Mouse (Mus musculus): Measurements from ENCODE around the gene Tspan7.

Gene Tspan7

DNA sequence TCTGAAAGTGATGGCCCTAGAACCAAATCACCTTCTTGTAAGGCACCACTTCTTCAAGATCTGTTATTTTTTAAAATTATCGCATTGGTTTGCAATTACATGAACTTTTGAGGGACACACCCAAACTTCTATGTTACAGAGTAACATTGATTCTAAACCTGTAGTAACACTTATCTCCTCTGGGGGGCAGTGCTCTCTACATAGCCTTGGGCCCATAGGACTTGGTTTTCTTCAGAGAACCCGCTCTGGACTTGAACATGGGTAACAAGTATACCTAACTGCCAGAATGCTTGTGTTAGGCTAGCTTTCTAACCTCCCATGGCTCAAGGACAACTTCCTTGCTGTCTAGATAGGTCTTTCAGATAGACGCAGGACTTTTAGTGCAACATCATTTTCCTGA lies 64.8 kb downstream of the Tspan7 start:
- DNase-seq (ENCODE audit: low spot score in 2 of 2): no peak

DNA sequence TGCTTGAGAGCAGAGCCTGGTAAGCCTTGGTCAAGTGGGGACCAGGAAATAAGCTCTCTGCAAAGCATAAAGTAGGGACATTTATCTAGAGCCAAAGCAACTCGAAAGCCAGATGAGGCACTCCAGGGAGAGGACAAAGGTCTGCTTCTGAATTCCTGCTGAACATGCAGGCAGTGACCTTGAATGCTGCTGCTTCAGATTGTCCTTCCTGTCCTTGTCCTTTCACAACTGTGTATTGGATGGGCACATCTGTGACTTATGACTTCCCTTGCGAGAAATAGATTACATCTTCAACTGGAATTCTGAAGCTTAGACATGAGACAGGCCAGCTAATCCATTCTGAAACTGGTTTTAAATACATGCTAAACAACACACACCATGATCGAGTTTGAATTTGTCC lies 71.9 kb downstream of the Tspan7 start:
- DNase-seq (ENCODE audit: low spot score in 2 of 2): no peak

DNA sequence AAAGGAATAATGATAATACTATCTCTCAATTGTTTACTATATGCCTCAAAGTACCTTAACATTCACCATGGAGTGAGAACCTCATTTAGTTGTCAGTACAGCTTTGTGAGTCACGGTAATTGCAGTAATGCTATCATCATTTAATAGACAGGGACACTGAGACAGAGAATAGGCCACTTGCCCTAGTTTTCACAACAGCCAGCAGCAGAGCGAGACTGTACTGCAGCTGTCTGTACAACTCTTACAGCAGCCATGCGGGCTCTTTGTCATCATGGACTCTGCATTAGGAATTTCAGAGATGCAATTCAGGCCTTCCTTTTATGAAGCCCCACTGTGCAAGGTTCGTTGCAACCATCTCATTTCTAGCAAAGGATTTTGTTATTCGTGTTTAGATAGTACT lies 72.6 kb downstream of the Tspan7 start:
- DNase-seq (ENCODE audit: low spot score in 2 of 2): no peak

DNA sequence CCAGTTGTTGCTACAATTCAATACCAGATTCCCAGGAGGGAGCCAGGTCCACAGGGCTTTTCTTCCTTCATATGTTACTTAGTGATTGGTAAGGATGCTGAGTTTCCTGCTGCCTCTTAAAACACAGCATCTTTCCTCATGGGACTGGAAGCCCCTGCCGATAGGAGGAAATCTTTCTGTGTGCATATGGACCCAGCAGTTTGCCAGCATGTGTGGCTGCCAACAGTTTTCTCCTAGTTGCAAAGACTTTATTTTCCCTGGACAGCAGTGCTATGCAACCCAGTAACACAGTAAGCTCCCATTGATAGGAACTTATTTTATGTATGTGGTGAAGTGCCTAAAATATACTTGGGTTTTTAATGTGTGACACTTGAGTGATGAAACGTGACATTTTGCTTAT lies 73.7 kb downstream of the Tspan7 start:
- no peak for DNase-seq (ENCODE audit: low spot score in 2 of 2)

DNA sequence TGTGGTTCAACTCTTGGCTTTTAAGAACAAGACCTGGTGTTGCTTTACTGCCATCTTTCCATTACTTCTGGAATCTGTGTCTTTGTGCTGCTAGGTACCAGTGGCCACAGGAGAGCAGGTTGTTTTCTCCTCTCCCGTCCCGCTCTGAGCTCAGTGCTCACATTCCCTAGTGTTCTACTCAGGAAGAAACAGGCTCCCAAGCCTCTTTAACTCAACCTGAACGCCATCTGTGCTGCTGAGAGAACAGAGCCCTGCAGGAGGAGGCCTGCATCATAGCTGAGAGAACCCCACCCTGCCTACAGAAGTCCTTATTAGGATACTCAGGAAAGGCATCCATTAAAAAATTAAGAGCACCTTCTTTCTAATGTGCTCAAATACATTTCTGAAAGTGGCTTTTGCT lies 80.9 kb downstream of the Tspan7 start:
- no peak for DNase-seq (ENCODE audit: low spot score in 2 of 2)

DNA sequence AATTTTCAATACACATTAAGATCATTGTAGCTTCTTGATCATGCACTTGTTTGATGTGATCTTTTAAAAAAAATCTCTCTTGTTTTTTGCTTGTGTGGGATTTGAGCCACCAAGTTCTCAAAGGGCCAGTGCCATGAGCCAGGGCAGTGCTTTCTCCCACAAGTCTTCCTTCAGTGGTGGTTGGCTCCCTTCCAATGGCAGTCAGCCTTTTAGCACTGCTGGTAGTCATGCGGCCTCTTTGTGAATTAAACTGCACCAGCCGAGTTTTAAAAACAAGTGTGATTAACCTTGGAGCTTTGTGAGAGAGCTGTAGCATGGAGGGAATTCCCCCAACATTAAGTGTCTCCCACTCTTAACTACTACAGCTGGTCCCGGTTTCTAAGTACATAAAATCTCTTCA lies 89.6 kb downstream of the Tspan7 start:
- no peak for DNase-seq (ENCODE audit: low spot score in 2 of 2)

DNA sequence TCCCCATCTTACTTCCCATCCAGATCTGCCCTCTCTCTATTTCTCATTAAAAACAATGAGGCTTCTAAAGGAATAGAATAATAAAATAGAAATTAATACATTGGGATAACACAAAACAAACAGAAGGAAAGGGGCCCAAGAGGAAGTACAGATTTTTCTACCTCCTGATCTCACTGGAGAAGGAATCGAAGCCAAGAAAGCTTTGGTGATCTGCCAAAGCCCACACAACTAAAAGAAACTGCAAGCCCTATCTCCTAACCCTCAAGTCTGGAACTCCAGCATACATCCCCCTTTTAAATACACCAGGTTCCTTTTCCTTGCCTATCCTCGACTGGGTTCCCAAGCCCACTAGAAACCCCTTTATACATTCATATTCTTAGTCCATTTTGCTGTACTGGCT lies 90.4 kb downstream of the Tspan7 start:
- DNase-seq (ENCODE audit: low spot score in 2 of 2): no peak

DNA sequence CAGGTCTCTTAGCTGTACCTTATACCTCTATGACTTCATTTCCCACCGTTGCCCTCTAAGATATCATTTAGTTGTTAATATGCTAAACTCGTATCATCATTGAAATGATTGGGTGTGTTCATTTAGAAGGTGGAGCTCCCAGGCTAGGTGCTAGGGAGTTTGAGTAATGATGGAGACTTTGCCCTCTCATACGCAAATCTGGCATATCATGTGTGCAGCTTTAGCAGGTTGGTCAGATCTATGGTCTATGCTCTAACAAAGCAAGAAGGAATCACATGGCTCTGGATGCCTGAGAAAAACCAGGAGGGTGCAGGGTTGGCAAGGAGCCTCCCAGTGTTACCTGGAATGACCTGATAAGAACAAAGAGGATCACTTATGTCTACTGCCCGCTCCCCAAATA lies 91.4 kb downstream of the Tspan7 start:
- DNase-seq (ENCODE audit: low spot score in 2 of 2): no peak

DNA sequence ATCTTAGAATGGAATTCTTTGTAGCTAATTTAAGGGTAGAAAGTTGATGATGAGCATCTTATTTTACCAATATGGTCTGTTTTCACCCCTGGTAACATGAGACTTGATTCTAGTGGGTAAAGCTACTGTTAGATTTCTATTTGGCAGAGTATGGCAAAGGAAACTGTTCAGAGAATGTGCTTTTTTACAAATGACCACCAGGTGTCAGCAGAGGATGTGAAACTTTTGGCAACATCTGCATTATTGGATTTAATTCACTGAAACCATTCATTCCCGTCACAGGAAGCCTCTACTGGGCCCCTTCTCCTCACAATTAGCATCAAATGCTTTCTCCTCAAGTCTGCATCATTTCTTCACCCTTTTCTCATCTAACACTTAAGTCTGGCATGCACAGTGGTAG lies 92.4 kb downstream of the Tspan7 start:
- no peak for DNase-seq (ENCODE audit: low spot score in 2 of 2)

DNA sequence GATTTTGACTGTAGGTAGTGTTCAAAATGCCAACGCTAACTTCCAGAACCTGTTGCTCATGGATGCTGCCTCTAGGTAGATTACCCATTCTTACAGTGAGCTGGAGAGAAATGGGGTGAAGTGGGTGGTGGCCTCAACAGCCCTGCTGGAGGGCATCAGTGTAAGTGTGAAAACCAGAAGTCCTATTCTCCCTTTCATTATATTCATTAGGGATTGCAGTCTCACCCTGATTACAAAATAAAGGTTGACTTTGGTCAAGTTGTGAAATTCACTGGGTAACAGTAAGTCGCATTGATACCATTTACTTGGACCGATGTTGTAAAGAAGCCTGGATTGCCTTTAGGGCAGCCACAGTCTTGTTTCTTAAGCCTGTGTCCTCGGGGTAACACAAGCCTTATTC lies 97.8 kb downstream of the Tspan7 start:
- no peak for DNase-seq (ENCODE audit: low spot score in 2 of 2)

DNA sequence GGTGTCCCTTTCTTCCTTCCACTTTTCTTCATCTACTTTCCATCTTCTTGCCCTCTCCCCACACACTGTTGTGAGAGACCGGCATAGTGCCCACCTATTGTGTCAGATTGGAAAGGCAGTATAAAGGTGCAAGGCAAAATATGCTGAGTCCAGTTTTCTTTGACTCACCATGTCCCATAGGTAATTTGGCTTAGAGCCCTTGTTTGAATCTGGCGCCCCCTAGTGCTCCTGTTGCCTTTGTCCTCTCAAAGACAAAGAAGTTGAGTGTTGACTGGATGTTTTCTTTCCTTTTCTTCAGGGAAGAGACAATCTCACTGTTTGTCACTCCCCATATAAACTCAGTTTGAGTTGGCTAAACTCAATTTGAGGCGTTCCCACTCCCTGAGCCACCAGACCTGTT lies 107.3 kb downstream of the Tspan7 start:
- no peak for DNase-seq (ENCODE audit: low spot score in 2 of 2)

DNA sequence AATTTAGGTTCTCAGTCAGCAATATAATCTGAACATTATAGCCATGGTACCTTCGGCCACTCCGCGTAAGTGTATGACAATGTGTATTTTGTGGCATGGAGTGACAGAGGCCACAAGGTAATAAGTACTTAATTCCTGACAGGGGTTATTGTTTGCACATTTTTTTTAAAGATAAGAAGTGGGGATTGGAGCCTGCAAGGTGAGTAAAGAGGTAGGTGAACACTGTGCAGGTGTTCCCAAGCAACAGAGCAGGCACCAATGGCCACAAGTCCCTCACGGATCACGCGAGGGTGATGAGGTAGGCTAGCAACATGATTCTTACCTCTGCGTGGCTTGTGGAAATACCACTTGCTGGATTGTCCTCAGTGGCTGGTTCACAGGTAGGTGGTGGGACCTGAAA lies 108.6 kb downstream of the Tspan7 start:
- DNase-seq (ENCODE audit: low spot score in 2 of 2): no peak

DNA sequence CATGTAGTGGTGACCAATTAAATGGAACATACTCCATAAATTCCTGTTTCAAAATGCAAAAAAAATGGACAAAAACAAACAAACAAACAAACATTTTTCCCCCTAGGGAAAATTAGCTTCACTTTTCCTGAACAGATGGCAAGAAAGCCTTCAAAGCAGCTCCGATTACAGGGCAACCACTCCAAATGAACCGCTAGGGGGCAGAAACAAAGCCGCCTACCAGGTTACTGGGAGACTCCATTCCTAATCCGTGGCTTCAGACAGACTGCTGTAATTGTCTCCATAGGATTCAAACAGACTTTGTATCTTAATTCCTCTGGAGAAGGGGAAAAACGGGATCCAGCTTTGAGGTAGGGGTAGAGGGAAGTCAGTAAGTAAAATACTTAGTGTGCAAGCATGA lies 132.2 kb downstream of the Tspan7 start:
- no peak for DNase-seq (ENCODE audit: low spot score in 2 of 2)

DNA sequence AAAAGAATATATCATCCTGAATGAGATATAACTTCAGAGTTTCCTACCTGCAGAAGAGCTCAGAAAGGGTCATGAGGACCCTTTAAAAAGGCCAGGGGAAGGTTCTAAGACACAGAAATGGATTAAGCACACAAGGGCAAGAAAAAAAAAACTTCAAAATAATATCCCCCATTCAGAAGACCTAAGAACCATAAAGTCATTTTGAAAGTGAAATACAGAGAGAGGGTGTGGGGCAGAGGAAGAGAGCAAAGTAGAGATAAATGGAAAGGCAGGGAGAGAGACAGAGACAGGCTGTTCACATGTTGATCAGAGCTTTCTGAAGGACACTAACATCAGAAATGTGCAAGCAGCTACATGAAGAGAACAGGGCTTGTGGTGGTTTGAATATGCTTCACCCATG lies 156.1 kb downstream of the Tspan7 start:
- DNase-seq (ENCODE audit: low spot score in 2 of 2): no peak

Measured in natural killer cell, adult 2 months (primary cell).